Comparison of ENCODE assay signal across 9 mouse cellular contexts in the genomic region with DNA sequence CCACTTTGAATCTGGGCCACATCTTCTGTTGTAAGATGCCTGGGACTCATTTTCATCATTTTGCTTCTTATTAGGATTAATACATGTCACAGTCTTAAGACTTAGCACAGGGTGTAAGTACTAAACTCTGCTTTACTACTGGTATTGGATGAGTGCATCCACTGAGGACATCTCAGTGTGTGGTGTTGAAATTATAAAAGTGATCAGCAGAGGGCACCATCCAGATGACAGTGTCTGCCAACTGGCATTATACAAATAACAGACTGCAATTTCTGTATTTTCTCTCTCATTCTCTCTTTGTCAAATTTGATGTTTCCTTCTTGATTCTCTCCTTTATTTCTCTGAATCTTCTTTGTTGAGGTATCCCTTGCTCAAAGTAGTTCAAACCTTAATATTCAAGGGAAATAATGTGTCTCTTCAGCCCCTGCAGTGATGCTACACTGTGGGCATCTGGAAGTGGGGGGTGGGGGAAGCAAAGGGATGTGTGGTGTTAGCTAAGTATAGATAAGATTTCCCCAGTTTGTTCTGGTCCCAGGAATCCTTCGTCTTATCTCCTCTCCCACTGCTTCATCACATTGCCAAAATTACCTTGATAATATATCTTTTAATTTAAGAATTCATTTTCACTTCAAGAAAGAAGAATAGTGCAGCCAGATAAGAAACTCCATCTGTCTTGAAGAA.
A peak's percentile ranks its signal among the peaks of the same experiment; 100 is the strongest.
DNase-seq lines count a peak whose midpoint lies in the region; ATAC-seq and TF ChIP-seq lines count a peak whose summit lies in the region.
"Had no signal": no experiment of that assay in that cellular context is flagged by ENCODE, and none has a peak within 500 bp of the region (broad histone marks: within the 10 kb centered on the region; RNA-seq: fewer than 3 reads in every experiment).

No protein-coding gene starts in this region.

- in situ Hi-C loops in CH12.LX (cut with MboI; ENCODE audit: low pct_ligation_motif_present, low pct_unique_long_range_greater_than_20kb, low sequenced_read_pairs), result no loop called here

- H3K9me3 ChIP-seq in kidney, embryonic 14.5 days (ENCODE audit: control insufficient read depth, low read length), result no peaks in the 10 kb centered on the region
- H3K9me3 ChIP-seq in CH12.LX (replicated peaks; ENCODE audit: low read length), result no peaks in the 10 kb centered on the region
- H3K9me3 ChIP-seq in liver, embryonic 14.5 days (ENCODE audit: control insufficient read depth, low read length), result no peaks in the 10 kb centered on the region
- H3K9me3 ChIP-seq: embryonic facial prominence, embryonic 15.5 days had no signal

- no peak for TF ChIP-seq POLR2A in CH12.LX (IDR thresholded peaks at IDR 0.05; ENCODE audit: low read depth, low read length)

- dilution Hi-C loops in CH12.LX (cut with MboI; ENCODE audit: extremely low pct_ligation_motif_present, extremely low pct_unique_long_range_greater_than_20kb, low sequenced_read_pairs), result no loop called here

- 46% methylated on average over 1 of the region's 1 CpGs for WGBS in kidney, embryonic 14.5 days
- WGBS in liver, embryonic 14.5 days (ENCODE audit: insufficient replicate concordance), result 0% methylated on average over 1 of the region's 1 CpGs

- H3K4me2 ChIP-seq in kidney, embryonic 14.5 days (replicated peaks; ENCODE audit: low read depth, low read length), result no peak overlapping the region
- no peak overlapping the region for H3K4me2 ChIP-seq in CH12.LX (ENCODE audit: insufficient read depth, low read depth, poor library complexity, severe bottlenecking)
- H3K4me2 ChIP-seq in liver, embryonic 14.5 days (ENCODE audit: low read depth), result no peak overlapping the region
- H3K4me2 ChIP-seq: embryonic facial prominence, embryonic 15.5 days had no signal

- no peak for TF ChIP-seq EP300 in CH12.LX (IDR thresholded peaks at IDR 0.05; ENCODE audit: low read length)
- TF ChIP-seq EP300 in liver, embryonic 14.5 days (IDR thresholded peaks at IDR 0.05; ENCODE audit: low read depth), result no peak

- no peak overlapping the region for H3K4me3 ChIP-seq in kidney, embryonic 14.5 days (ENCODE audit: low read length)
- no peak overlapping the region for H3K4me3 ChIP-seq in CH12.LX (replicated peaks in 1 of 3; ENCODE audit: low read depth in 2 of 3, low read length in 2 of 3, poor library complexity in 1 of 3)
- H3K4me3 ChIP-seq in liver, embryonic 14.5 days (ENCODE audit: insufficient read depth in 1 of 2, low read depth in 2 of 2, low read length in 2 of 2), result no peak overlapping the region
- H3K4me3 ChIP-seq: embryonic facial prominence, embryonic 15.5 days had no signal

- peak; percentile 17 to 68; a peak in 2 of 4 replicates for TF ChIP-seq CTCF in CH12.LX (conservative IDR thresholded peaks at IDR 0.05 in 1 of 2, IDR thresholded peaks at IDR 0.05 in 1 of 2; ENCODE audit: low read depth in 2 of 2, low read length in 2 of 2)
- peak; percentile 41; the same call in 1 of the 2 replicates for TF ChIP-seq CTCF in liver, embryonic 14.5 days (IDR thresholded peaks at IDR 0.05; ENCODE audit: low read depth)

- no peak for ATAC-seq in kidney, embryonic 14.5 days (ENCODE audit: low FRiP score, low TSS enrichment)
- ATAC-seq in liver, embryonic 14.5 days (ENCODE audit: insufficient read depth), result no peak; the same call in 1 of the 2 replicates
- ATAC-seq in erythroid progenitor cell, adult 5-6 weeks (replicated peaks; ENCODE audit: low FRiP score, poor library complexity, severe bottlenecking), result no peak

- no peaks in the 10 kb centered on the region for H3K79me2 ChIP-seq in CH12.LX (replicated peaks; ENCODE audit: control insufficient read depth, extremely low read depth, insufficient read depth, poor library complexity, severe bottlenecking)

- H3K27me3 ChIP-seq in kidney, embryonic 14.5 days (ENCODE audit: control insufficient read depth, insufficient read depth, low read length), result no peaks in the 10 kb centered on the region
- H3K27me3 ChIP-seq in CH12.LX (replicated peaks), result no peaks in the 10 kb centered on the region
- H3K27me3 ChIP-seq in liver, embryonic 14.5 days (ENCODE audit: control insufficient read depth, insufficient read depth, low read length), result no peaks in the 10 kb centered on the region
- H3K27me3 ChIP-seq: embryonic facial prominence, embryonic 15.5 days had no signal

- no peak overlapping the region for H3K27ac ChIP-seq in kidney, embryonic 14.5 days (ENCODE audit: low read depth, low read length)
- H3K27ac ChIP-seq in CH12.LX (ENCODE audit: insufficient read depth, low read depth), result no peak overlapping the region
- no peak overlapping the region for H3K27ac ChIP-seq in liver, embryonic 14.5 days
- H3K27ac ChIP-seq: embryonic facial prominence, embryonic 15.5 days had no signal

- no peak overlapping the region for H3K9ac ChIP-seq in kidney, embryonic 14.5 days (ENCODE audit: low read depth, low read length)
- H3K9ac ChIP-seq in CH12.LX (ENCODE audit: insufficient read depth, low read depth), result no peak overlapping the region
- H3K9ac ChIP-seq in liver, embryonic 14.5 days (replicated peaks), result no peak overlapping the region
- H3K9ac ChIP-seq: embryonic facial prominence, embryonic 15.5 days had no signal

- no peaks in the 10 kb centered on the region for H3K36me3 ChIP-seq in kidney, embryonic 14.5 days (ENCODE audit: control insufficient read depth, insufficient read depth, low read length)
- H3K36me3 ChIP-seq in CH12.LX (replicated peaks in 1 of 2; ENCODE audit: control insufficient read depth in 1 of 2, insufficient read depth in 1 of 2, low read length in 1 of 2), result no peaks in the 10 kb centered on the region
- no peaks in the 10 kb centered on the region for H3K36me3 ChIP-seq in liver, embryonic 14.5 days (replicated peaks; ENCODE audit: control insufficient read depth, insufficient read depth, low read depth)
- H3K36me3 ChIP-seq: embryonic facial prominence, embryonic 15.5 days had no signal

- H3K4me1 ChIP-seq in kidney, embryonic 14.5 days (ENCODE audit: control insufficient read depth, insufficient read depth, low read length), result no peaks in the 10 kb centered on the region
- H3K4me1 ChIP-seq in CH12.LX (ENCODE audit: control insufficient read depth in 1 of 2, insufficient read depth in 2 of 2), result no peaks in the 10 kb centered on the region
- no peaks in the 10 kb centered on the region for H3K4me1 ChIP-seq in liver, embryonic 14.5 days (replicated peaks; ENCODE audit: control insufficient read depth in 2 of 2, insufficient read depth in 2 of 2, low read length in 1 of 2)
- H3K4me1 ChIP-seq: embryonic facial prominence, embryonic 15.5 days had no signal

- peak; percentile 27 for TF ChIP-seq RAD21 in CH12.LX (IDR thresholded peaks at IDR 0.05; ENCODE audit: low read depth, low read length)

- DNase-seq in kidney, adult 9 months, result peak; percentile 46
- peak; percentile 49 for DNase-seq in CH12.LX (ENCODE audit: extremely low read depth)
- DNase-seq in NIH3T3 (ENCODE audit: low read depth), result peak; percentile 79
- peak; percentile 10 for DNase-seq in embryo, embryonic 9.5 days (ENCODE audit: extremely low spot score)
- DNase-seq in liver, embryonic 14.5 days (ENCODE audit: low read depth in 3 of 3, low spot score in 3 of 3), result no peak
- DNase-seq in spleen, postnatal 4 days (ENCODE audit: low spot score in 2 of 2), result no peak

TF ChIP-seq in CH12.LX, 34 proteins besides CTCF, POLR2A, EP300 and RAD21:
- TF ChIP-seq UBTF (IDR thresholded peaks at IDR 0.05; ENCODE audit: low read depth, low read length), result no peak
- peak; percentile 61 for TF ChIP-seq SMC3 (IDR thresholded peaks at IDR 0.05; ENCODE audit: low read depth, low read length)

Comparison
In these comparisons a context has a peak if more than half of its experiments do, and no peak if none do; other contexts are left out.
1. DNase-seq: peak in kidney, adult 9 months (single experiment), CH12.LX (single experiment), NIH3T3 (single experiment) and embryo, embryonic 9.5 days (single experiment); none in liver, embryonic 14.5 days (0 of 3) and spleen, postnatal 4 days (0 of 2).